Mouse (Mus musculus) megakaryocyte, embryonic 14.5 days (primary cell): Measurements from ENCODE around the gene Tmem252. TPM values are rescaled to one million over a fixed set of nuclear protein-coding genes. Genes with fewer than 3 reads are reported as not detected.

Source experiments
- H3K27me3 ChIP-seq: replicated peaks from 2 replicates; pipeline ENCODE3; 2012; ENCODE audit warnings: inconsistent platforms
- H3K36me3 ChIP-seq: replicated peaks from 2 replicates; pipeline ENCODE3; 2012; ENCODE audit warnings: low read length, inconsistent platforms, mixed read lengths
- H3K4me1 ChIP-seq: 2 replicates; pipeline ENCODE4 v1.6.1; 2012; ENCODE audit warnings: inconsistent platforms
- H3K4me3 ChIP-seq: replicated peaks from 2 replicates; pipeline ENCODE3; 2012; ENCODE audit warnings: moderate library complexity, mild to moderate bottlenecking, inconsistent platforms
- H3K9me3 ChIP-seq: 2 replicates; pipeline ENCODE4 v1.6.1; 2012; ENCODE audit warnings: inconsistent platforms
- FLI1 ChIP-seq: IDR thresholded peaks from 2 replicates; pipeline ENCODE4 v1.6.1; 2012; ENCODE audit warnings: low read length, inconsistent platforms, mixed read lengths
- GATA1 ChIP-seq: IDR thresholded peaks from 3 replicates; pipeline ENCODE4 v1.6.1; 2012; ENCODE audit warnings: mixed read lengths, low read length, inconsistent platforms, borderline replicate concordance
- polyA plus RNA-seq: library from polyadenylated mRNA; stranded (reverse); fragments of >175 nt; gene quantifications from 2 replicates; pipeline ENCODE4 v1.2.3, GENCODE M21; 2012; ENCODE audit warnings: low replicate concordance; ENCODE audit not compliant: insufficient read depth

Tmem252 gene
- polyA plus RNA-seq, 1 experiment, result not detected

- TF ChIP-seq GATA1 (no peak), FLI1 (no peak)
- peaks cover 5% of the 10 kb centered on the region for H3K27me3 ChIP-seq
- H3K9me3 ChIP-seq, result peaks cover 4% of the 10 kb centered on the region
- no peak overlapping the region for H3K4me3 ChIP-seq
- H3K36me3 ChIP-seq, result no peaks in the 10 kb centered on the region
- peaks cover 15% of the 10 kb centered on the region for H3K4me1 ChIP-seq
Observed at GRCm38 (mm10) chr19:24673331-24673730, 477 bp upstream of the Tmem252 start.

- TF ChIP-seq GATA1 (no peak), FLI1 (no peak)
- Histone ChIP-seq H3K27me3 (peaks cover 10% of the 10 kb centered on the region), H3K36me3 (no peaks in the 10 kb centered on the region), H3K4me1 (peaks cover 13% of the 10 kb centered on the region), H3K9me3 (no peaks in the 10 kb centered on the region), H3K4me3 (no peak overlapping the region)
Observed at GRCm38 (mm10) chr19:24676429-24676828, 2.6 kb downstream of the Tmem252 start.

- no peak for TF ChIP-seq FLI1
- TF ChIP-seq GATA1, result no peak
- no peak overlapping the region for H3K4me3 ChIP-seq
- H3K27me3 ChIP-seq, result peaks cover 10% of the 10 kb centered on the region
- no peaks in the 10 kb centered on the region for H3K9me3 ChIP-seq
- peaks cover 4% of the 10 kb centered on the region for H3K4me1 ChIP-seq
- H3K36me3 ChIP-seq, result no peaks in the 10 kb centered on the region
Observed at GRCm38 (mm10) chr19:24677242-24677984, 3.6 kb downstream of the Tmem252 start.

- Histone ChIP-seq H3K36me3 (no peaks in the 10 kb centered on the region), H3K4me3 (no peak overlapping the region), H3K4me1 (no peaks in the 10 kb centered on the region), H3K27me3 (peaks cover 4% of the 10 kb centered on the region), H3K9me3 (no peaks in the 10 kb centered on the region)
- TF ChIP-seq FLI1 (no peak), GATA1 (no peak)
Observed at GRCm38 (mm10) chr19:24683016-24683720, 9.4 kb downstream of the Tmem252 start.

- H3K9me3 ChIP-seq, result no peaks in the 10 kb centered on the region
- peaks cover 4% of the 10 kb centered on the region; the same call in 1 of the 2 replicates for H3K4me1 ChIP-seq
- H3K36me3 ChIP-seq, result no peaks in the 10 kb centered on the region
- no peak overlapping the region for H3K4me3 ChIP-seq
- TF ChIP-seq FLI1, result no peak
- TF ChIP-seq GATA1, result no peak
- H3K27me3 ChIP-seq, result no peaks in the 10 kb centered on the region
Observed at GRCm38 (mm10) chr19:24686411-24686810, 12.6 kb downstream of the Tmem252 start.

GRCm38 (mm10) chr19:24688327-24688726 lies 14.5 kb downstream of the Tmem252 start:
- Histone ChIP-seq H3K9me3 (no peaks in the 10 kb centered on the region), H3K4me3 (no peak overlapping the region), H3K27me3 (no peaks in the 10 kb centered on the region), H3K4me1 (peaks cover 4% of the 10 kb centered on the region; the same call in 1 of the 2 replicates), H3K36me3 (no peaks in the 10 kb centered on the region)
- TF ChIP-seq GATA1 (no peak), FLI1 (no peak)

GRCm38 (mm10) chr19:24689531-24689930 lies 15.7 kb downstream of the Tmem252 start:
- no peaks in the 10 kb centered on the region for H3K36me3 ChIP-seq
- peaks cover 4% of the 10 kb centered on the region; the same call in 1 of the 2 replicates for H3K4me1 ChIP-seq
- no peaks in the 10 kb centered on the region for H3K27me3 ChIP-seq
- H3K9me3 ChIP-seq, result no peaks in the 10 kb centered on the region
- H3K4me3 ChIP-seq, result no peak overlapping the region
- TF ChIP-seq FLI1 (no peak), GATA1 (no peak)

- TF ChIP-seq FLI1 (no peak), GATA1 (no peak)
- Histone ChIP-seq H3K9me3 (no peaks in the 10 kb centered on the region), H3K27me3 (no peaks in the 10 kb centered on the region), H3K4me3 (no peak overlapping the region), H3K4me1 (peaks cover 4% of the 10 kb centered on the region; the same call in 1 of the 2 replicates), H3K36me3 (no peaks in the 10 kb centered on the region)
Observed at GRCm38 (mm10) chr19:24692691-24693090, 18.9 kb downstream of the Tmem252 start.

GRCm38 (mm10) chr19:24697946-24698345 lies 24.1 kb downstream of the Tmem252 start:
- no peaks in the 10 kb centered on the region; the same call in 1 of the 2 replicates for H3K4me1 ChIP-seq
- H3K9me3 ChIP-seq, result no peaks in the 10 kb centered on the region
- no peaks in the 10 kb centered on the region for H3K36me3 ChIP-seq
- peaks cover 6% of the 10 kb centered on the region for H3K27me3 ChIP-seq
- TF ChIP-seq GATA1 (no peak), FLI1 (no peak)
- no peak overlapping the region for H3K4me3 ChIP-seq

GRCm38 (mm10) chr19:24698651-24699050 lies 24.8 kb downstream of the Tmem252 start:
- H3K36me3 ChIP-seq, result no peaks in the 10 kb centered on the region
- no peak for TF ChIP-seq FLI1
- TF ChIP-seq GATA1, result no peak

More at GRCm38 (mm10) chr19:24698651-24699050, 24.8 kb downstream of the Tmem252 start:
- Histone ChIP-seq H3K9me3 (no peaks in the 10 kb centered on the region), H3K4me1 (no peaks in the 10 kb centered on the region; the same call in 1 of the 2 replicates), H3K4me3 (no peak overlapping the region), H3K27me3 (peaks cover 6% of the 10 kb centered on the region)
